Mouse (Mus musculus): ENCODE results near the gene Olfr390. TPM values are rescaled to one million over a fixed set of nuclear protein-coding genes. Genes with fewer than 3 reads are reported as not detected.

The Olfr390 gene
- polyA plus RNA-seq (2012; rRNA removed; ENCODE audit: low replicate concordance) = not detected in 2 replicates

GRCm38 (mm10) chr11:73782664-73783063 lies at the start of gene Olfr390:
Gene Olfr390, plus strand, starts transcription at chr11:73782964.

GRCm38 (mm10) chr11:73780613-73781012 lies 2.2 kb upstream of the Olfr390 start, which contains the start of gene Olfr389:
Gene Olfr389, minus strand, starts transcription at chr11:73780713.

GRCm38 (mm10) chr11:73802952-73803351 lies 20.2 kb downstream of the Olfr390 start, which contains the start of gene Olfr391-ps:
Gene Olfr391-ps, minus strand, starts transcription at chr11:73803052.

GRCm38 (mm10) chr11:73816949-73817348 lies 34.2 kb downstream of the Olfr390 start, which contains the start of gene Olfr392:
Gene Olfr392, minus strand, starts transcription at chr11:73817049.

Other genes starting within 250 kb of the Olfr390 start
- gene Olfr385, start 190.0 kb upstream of the Olfr390 start, polyA plus RNA-seq (2012; rRNA removed; ENCODE audit: low replicate concordance) = not detected in 2 replicates
- not detected in 2 replicates for gene Olfr384, start 184.4 kb upstream of the Olfr390 start, polyA plus RNA-seq (2012; rRNA removed; ENCODE audit: low replicate concordance)
- not detected in 2 replicates for gene Zfp735, start 94.2 kb upstream of the Olfr390 start, polyA plus RNA-seq (2012; rRNA removed; ENCODE audit: low replicate concordance)
- not detected in 2 replicates for gene Olfr389, start 2.3 kb upstream of the Olfr390 start, polyA plus RNA-seq (2012; rRNA removed; ENCODE audit: low replicate concordance)
- gene Olfr391-ps, start 20.1 kb downstream of the Olfr390 start, polyA plus RNA-seq (2012; rRNA removed; ENCODE audit: low replicate concordance) = not detected in 2 replicates
- not detected in 2 replicates for gene Olfr392, start 34.1 kb downstream of the Olfr390 start, polyA plus RNA-seq (2012; rRNA removed; ENCODE audit: low replicate concordance)
- not detected in 2 replicates for gene Olfr393, start 68.5 kb downstream of the Olfr390 start, polyA plus RNA-seq (2012; rRNA removed; ENCODE audit: low replicate concordance)
- gene Olfr394, start 107.8 kb downstream of the Olfr390 start, polyA plus RNA-seq (2012; rRNA removed; ENCODE audit: low replicate concordance) = not detected in 2 replicates
- gene Olfr395, start 126.3 kb downstream of the Olfr390 start, polyA plus RNA-seq (2012; rRNA removed; ENCODE audit: low replicate concordance) = not detected in 2 replicates
- not detected in 2 replicates for gene Olfr23, start 153.7 kb downstream of the Olfr390 start, polyA plus RNA-seq (2012; rRNA removed; ENCODE audit: low replicate concordance)
- not detected in 2 replicates for gene Olfr397, start 177.9 kb downstream of the Olfr390 start, polyA plus RNA-seq (2012; rRNA removed; ENCODE audit: low replicate concordance)
- not detected in 2 replicates for gene Olfr398, start 207.4 kb downstream of the Olfr390 start, polyA plus RNA-seq (2012; rRNA removed; ENCODE audit: low replicate concordance)

Data from duodenum, adult 2 months (tissue).